Mouse (Mus musculus): ENCODE measurements around the gene Zer1. TPM values are rescaled to one million over a fixed set of nuclear protein-coding genes. Genes with fewer than 3 reads are reported as not detected.
"Not testable (repeated sequence)": the region's sequence is repeated elsewhere in the genome, so short reads cannot be mapped to it uniquely, and the experiment has no call there.

Gene Zer1
- polyA plus RNA-seq, 1 experiment from 2014 or later: 7.2 TPM

DNA sequence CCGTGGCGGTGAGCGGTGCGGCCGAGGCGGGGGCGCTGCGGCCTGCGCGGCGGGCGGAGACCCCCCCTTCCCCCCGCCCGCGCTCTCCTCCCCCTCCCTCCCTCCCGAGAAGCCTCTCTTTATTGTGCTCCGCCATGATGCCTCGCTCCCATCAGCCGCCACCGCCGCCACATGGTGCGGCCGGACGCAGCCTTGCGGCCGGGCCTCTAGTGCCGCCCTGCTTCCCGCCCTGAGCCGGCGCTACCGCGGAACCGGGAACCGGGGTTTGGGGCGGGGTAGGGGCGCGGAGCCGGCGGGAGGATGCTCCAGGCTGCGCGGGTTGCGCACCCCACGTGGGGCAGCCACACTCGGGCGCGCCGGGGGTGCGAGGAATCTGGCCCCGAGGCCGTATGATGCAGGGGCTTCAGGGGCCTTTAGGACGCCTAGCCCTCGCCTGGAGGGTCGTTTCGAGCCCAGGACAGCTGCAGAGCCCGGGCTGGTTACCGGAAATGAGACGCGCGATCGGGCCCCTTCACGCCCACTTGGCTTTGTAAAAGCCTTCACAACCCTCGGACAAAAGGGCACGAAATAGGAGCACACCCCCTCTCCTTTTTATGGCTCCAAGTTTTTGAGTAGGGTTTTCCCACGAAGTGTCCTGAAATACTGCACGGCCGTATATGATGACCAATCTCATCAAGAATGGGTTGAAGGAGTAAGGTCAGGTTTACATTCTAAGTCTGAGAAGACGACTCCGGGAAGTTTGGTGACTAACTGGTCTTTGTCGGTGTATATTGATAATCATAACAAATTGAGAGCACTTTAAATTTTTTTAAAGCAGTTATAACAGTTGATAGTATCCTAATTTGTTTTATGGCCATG lies 57.1 kb downstream of the Zer1 start:
- H3K27ac ChIP-seq: peak overlapping the region; percentile 100
- no peaks in the 10 kb centered on the region for H3K27me3 ChIP-seq (ENCODE audit: insufficient read depth, poor library complexity, severe bottlenecking)
- peak overlapping the region; percentile 93 for H3K4me3 ChIP-seq
- no peaks in the 10 kb centered on the region for H3K9me3 ChIP-seq
- peaks cover 30% of the 10 kb centered on the region for H3K36me3 ChIP-seq
- peaks cover 33% of the 10 kb centered on the region for H3K4me1 ChIP-seq
- no peak for DNase-seq (ENCODE audit: low spot score)
- WGBS: under 1% methylated on average over 62 of the region's 69 CpGs

GRCm38 (mm10) chr2:30066046-30066901 lies 58.1 kb downstream of the Zer1 start:
- no peaks in the 10 kb centered on the region for H3K9me3 ChIP-seq
- peaks cover 39% of the 10 kb centered on the region for H3K4me1 ChIP-seq
- peak overlapping the region; percentile 100 for H3K27ac ChIP-seq
- peak; percentile 98 for DNase-seq (ENCODE audit: low spot score)
- H3K36me3 ChIP-seq: peaks cover 27% of the 10 kb centered on the region
- H3K4me3 ChIP-seq: peak overlapping the region; percentile 93
- WGBS: under 1% methylated on average over 80 of the region's 101 CpGs
- no peaks in the 10 kb centered on the region for H3K27me3 ChIP-seq (ENCODE audit: insufficient read depth, poor library complexity, severe bottlenecking)

GRCm38 (mm10) chr2:30064298-30064697 lies 60.1 kb downstream of the Zer1 start:
- H3K4me1 ChIP-seq: peaks cover 41% of the 10 kb centered on the region
- DNase-seq (ENCODE audit: low spot score): no peak
- peak overlapping the region; percentile 77 for H3K4me3 ChIP-seq
- WGBS: 36% methylated on average over 3 of the region's 3 CpGs
- H3K9me3 ChIP-seq: no peaks in the 10 kb centered on the region
- peaks cover 12% of the 10 kb centered on the region for H3K36me3 ChIP-seq
- H3K27ac ChIP-seq: peak overlapping the region; percentile 95
- H3K27me3 ChIP-seq (ENCODE audit: insufficient read depth, poor library complexity, severe bottlenecking): no peaks in the 10 kb centered on the region

GRCm38 (mm10) chr2:30063791-30064190 lies 60.6 kb downstream of the Zer1 start:
- 8% methylated on average over 3 of the region's 3 CpGs for WGBS
- H3K4me1 ChIP-seq: peaks cover 41% of the 10 kb centered on the region

DNA sequence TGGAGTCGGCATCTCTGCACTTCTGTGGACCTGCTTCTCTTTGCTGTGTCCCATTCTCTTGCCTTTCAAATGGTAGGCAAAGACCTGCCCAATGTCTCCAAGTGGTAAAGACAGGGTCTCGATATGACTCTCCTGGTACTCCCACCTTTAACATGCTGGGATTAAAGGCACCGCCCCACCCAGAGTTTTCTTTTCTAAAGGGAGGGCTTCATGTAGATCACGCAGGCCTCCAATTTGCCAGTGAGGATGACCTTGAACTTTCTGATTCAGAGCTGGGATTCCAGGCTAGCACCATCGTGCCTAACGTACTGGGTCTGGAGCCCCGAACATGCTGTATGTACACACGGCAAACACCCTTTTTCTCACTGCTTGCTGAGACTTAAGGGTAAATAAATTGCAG lies 61.1 kb downstream of the Zer1 start:
- peaks cover 37% of the 10 kb centered on the region for H3K4me1 ChIP-seq
- H3K9me3 ChIP-seq: no peaks in the 10 kb centered on the region
- H3K27me3 ChIP-seq (ENCODE audit: insufficient read depth, poor library complexity, severe bottlenecking): no peaks in the 10 kb centered on the region
- H3K27ac ChIP-seq: peak overlapping the region; percentile 95
- peak overlapping the region; percentile 77 for H3K4me3 ChIP-seq
- no peak for DNase-seq (ENCODE audit: low spot score)
- 4% methylated on average over 8 of the region's 8 CpGs for WGBS
- H3K36me3 ChIP-seq: peaks cover 2% of the 10 kb centered on the region

More at GRCm38 (mm10) chr2:30063791-30064190, 60.6 kb downstream of the Zer1 start:
- Histone ChIP-seq H3K4me3 (peak overlapping the region; percentile 77), H3K27ac (peak overlapping the region; percentile 95), H3K27me3 (ENCODE audit: insufficient read depth, poor library complexity, severe bottlenecking) (no peaks in the 10 kb centered on the region), H3K9me3 (no peaks in the 10 kb centered on the region), H3K36me3 (peaks cover 8% of the 10 kb centered on the region)
- no peak for DNase-seq (ENCODE audit: low spot score)

DNA sequence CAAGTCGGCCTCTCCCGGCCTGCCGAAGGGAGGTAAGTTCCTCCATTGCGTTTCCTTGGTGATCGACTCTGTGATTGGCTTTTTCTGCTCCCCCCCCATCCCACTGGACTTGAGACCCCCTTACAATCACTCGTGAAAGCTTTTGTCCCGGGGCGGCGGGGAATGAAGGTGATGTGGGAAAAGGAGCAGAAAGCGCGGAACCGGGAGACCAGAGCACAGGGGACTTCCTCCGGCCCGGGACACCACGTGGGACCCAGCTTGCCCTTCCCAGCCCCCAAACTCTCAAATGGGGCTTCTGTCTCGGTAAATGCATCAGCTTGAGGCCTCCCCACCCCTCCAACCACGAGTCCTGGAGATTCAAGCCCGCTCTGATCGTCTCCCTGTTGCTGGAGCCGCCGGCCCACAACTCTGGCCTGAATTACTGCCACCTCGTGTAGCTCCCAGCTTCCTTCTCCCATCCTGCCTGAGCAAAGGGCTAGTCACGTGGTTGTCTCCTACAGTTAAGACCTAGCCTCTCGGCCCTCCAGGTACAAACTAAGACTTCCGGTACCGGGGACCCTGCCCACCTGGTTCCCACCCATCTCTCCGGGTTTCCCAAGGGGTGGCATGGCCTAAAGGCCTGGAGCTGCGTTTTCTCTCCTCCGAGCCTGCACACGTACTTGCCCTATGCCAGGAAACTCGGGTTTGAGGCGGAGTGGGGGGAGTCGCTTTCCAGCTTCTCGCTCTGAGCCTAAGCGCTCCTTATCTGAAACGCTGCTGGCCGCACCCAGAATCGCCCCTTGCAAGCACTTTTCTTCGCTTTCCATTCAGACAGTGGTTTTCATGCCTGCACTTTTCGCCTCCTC lies 61.9 kb downstream of the Zer1 start:
- under 1% methylated on average over 40 of the region's 40 CpGs for WGBS
- Histone ChIP-seq H3K27me3 (ENCODE audit: insufficient read depth, poor library complexity, severe bottlenecking) (no peaks in the 10 kb centered on the region), H3K9me3 (no peaks in the 10 kb centered on the region), H3K4me3 (peak overlapping the region; percentile 77), H3K36me3 (no peaks in the 10 kb centered on the region), H3K27ac (peak overlapping the region; percentile 95), H3K4me1 (peaks cover 32% of the 10 kb centered on the region)
- peak; percentile 94 for DNase-seq (ENCODE audit: low spot score)

GRCm38 (mm10) chr2:30061215-30062166 lies 62.9 kb downstream of the Zer1 start:
- no peaks in the 10 kb centered on the region for H3K36me3 ChIP-seq
- peak; percentile 92 for DNase-seq (ENCODE audit: low spot score)
- 7% methylated on average over 37 of the region's 37 CpGs for WGBS
- no peaks in the 10 kb centered on the region for H3K27me3 ChIP-seq (ENCODE audit: insufficient read depth, poor library complexity, severe bottlenecking)
- H3K4me3 ChIP-seq: peak overlapping the region; percentile 77
- H3K9me3 ChIP-seq: no peaks in the 10 kb centered on the region
- H3K4me1 ChIP-seq: peaks cover 39% of the 10 kb centered on the region
- peak overlapping the region; percentile 95 for H3K27ac ChIP-seq

DNA sequence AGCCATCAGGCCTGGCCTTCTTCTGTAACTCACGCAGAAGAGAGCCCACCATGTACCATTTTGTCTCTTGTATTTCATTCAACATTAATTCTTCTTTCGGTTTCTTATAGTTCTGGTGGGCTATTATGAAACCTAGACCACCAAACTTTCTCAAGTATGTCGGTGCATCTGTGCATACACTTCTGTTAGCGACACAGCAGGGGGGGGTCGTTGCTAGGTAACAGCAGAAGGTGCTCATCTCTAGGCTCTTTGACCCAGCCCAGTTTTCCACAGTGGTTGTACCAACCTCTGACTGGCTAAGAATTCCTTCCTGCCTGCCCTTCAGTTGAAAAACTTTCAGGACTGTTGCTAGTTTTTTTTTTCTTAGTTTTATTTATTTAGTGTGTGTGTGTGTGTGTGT lies 66.0 kb downstream of the Zer1 start:
- H3K9me3 ChIP-seq: no peaks in the 10 kb centered on the region
- H3K27me3 ChIP-seq (ENCODE audit: insufficient read depth, poor library complexity, severe bottlenecking): no peaks in the 10 kb centered on the region
- 58% methylated on average over 5 of the region's 5 CpGs for WGBS
- peaks cover 18% of the 10 kb centered on the region for H3K4me1 ChIP-seq
- no peak for DNase-seq (ENCODE audit: low spot score)
- no peak overlapping the region for H3K27ac ChIP-seq
- no peaks in the 10 kb centered on the region for H3K36me3 ChIP-seq
- no peak overlapping the region for H3K4me3 ChIP-seq

GRCm38 (mm10) chr2:30057223-30057904 lies 67.0 kb downstream of the Zer1 start, which contains the start of gene Set:
Set (plus strand) TSS chr2:30057378.
- Histone ChIP-seq H3K27me3 (ENCODE audit: insufficient read depth, poor library complexity, severe bottlenecking) (no peaks in the 10 kb centered on the region), H3K27ac (no peak within 1 kb of the TSS), H3K4me1 (peaks cover 14% of the 10 kb centered on the region), H3K9me3 (no peaks in the 10 kb centered on the region), H3K4me3 (no peak within 1 kb of the TSS), H3K36me3 (no peaks in the 10 kb centered on the region)
- no peak for DNase-seq (ENCODE audit: low spot score)
- 49% methylated on average over 12 of the region's 12 CpGs for WGBS

GRCm38 (mm10) chr2:30056736-30057135 lies 67.6 kb downstream of the Zer1 start:
- no peaks in the 10 kb centered on the region for H3K9me3 ChIP-seq
- WGBS: 74% methylated on average over 3 of the region's 3 CpGs
- H3K4me1 ChIP-seq: peaks cover 13% of the 10 kb centered on the region
- DNase-seq (ENCODE audit: low spot score): no peak
- H3K4me3 ChIP-seq: no peak overlapping the region
- H3K27ac ChIP-seq: no peak overlapping the region
- no peaks in the 10 kb centered on the region for H3K36me3 ChIP-seq
- no peaks in the 10 kb centered on the region for H3K27me3 ChIP-seq (ENCODE audit: insufficient read depth, poor library complexity, severe bottlenecking)

GRCm38 (mm10) chr2:30055310-30055709 lies 69.1 kb downstream of the Zer1 start:
- H3K36me3 ChIP-seq; H3K27ac ChIP-seq; H3K4me3 ChIP-seq; DNase-seq (ENCODE audit: low spot score); H3K4me1 ChIP-seq; H3K9me3 ChIP-seq; H3K27me3 ChIP-seq (ENCODE audit: insufficient read depth, poor library complexity, severe bottlenecking): not testable (repeated sequence)
- WGBS: 91% methylated on average over 3 of the region's 3 CpGs
